Mouse (Mus musculus) layer of hippocampus, postnatal 36 days (tissue): ENCODE results near the gene Kif26b. TPM values are rescaled to one million over a fixed set of nuclear protein-coding genes. Genes with fewer than 3 reads are reported as not detected.

Experiments used
- DNase-seq, 2 experiments: peaks; one replicate each; pipeline ENCODE4 v3.0.0; 2022
- total RNA-seq, 2 experiments: library from RNA; stranded (reverse); gene quantifications; 2 replicates each; pipeline ENCODE4 v1.2.3; 2021

The Kif26b gene
- total RNA-seq, 2 experiments from 2014 or later = 22.6 to 27.1 TPM

DNA sequence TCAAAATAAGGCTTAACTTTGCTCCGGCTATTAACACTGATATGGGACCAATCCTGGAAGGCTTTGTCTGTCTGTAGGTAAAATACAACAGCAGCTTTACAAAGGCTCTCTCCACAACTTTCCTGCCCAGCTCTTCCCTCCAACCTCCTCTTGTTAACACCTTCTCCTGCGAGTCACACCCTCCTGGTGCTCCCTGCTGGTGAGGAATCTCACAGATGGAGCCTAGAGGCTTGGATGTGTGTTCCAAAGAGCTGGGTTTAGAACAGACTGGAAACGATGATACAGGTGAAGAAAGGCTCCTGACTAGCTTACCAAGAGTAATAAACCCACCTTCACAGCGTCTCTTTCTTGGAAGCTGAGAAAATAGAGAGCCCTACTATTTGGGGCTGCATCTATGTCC is 400.6 kb downstream of the Kif26b start:
- DNase-seq = no peak

DNA sequence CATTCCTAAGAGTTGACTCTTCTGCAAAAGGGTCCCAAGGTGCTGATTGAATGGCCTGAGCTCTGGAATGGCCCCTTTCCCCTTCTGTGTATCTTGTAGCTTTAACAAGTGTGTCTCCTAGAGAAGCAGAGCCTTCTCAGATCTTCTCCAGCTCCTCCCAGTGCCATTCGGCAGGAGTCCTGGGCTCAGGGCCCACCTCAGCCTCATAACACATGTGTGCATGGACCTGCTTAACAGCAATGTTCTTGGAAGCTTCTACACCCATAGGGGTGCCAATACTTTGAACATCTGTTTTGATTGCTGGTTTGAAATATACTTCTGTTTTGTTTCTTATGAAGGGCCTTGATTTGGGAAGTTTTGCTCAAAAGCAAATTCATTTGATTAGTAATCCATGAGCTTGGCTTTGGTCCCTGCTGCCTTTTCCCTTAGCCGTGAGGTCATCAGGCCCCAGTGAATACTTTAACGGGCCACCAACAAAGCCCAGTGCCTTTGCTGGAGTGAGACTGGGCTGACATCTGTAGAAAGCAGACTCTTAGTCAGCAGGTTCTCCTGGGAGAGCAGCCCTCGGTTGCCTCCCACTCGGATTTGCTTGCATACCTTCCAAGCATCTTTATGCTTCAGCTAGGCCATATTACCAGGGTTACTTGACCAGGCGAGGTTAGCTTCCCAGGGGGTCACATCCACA is 405.2 kb downstream of the Kif26b start:
- DNase-seq = no peak

DNA sequence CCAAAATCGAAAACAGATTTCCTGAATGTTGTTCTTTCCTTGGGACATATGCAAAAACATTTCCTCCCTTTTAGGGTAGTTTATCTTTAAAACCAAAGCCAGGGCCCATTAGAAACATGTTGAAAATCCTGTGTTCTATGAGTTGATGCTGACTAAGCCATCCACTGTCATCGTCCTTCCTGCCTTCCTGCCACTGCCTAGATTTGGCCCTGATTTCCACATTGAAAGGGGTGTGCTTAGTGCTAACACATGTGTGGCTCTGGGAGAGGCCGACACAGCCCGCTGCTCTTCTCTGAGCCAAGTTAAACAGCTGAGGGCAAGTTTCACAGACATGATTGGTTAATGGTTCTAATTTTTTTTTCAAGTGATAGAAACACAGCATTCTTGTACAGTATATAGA is 407.5 kb downstream of the Kif26b start:
- DNase-seq = no peak

DNA sequence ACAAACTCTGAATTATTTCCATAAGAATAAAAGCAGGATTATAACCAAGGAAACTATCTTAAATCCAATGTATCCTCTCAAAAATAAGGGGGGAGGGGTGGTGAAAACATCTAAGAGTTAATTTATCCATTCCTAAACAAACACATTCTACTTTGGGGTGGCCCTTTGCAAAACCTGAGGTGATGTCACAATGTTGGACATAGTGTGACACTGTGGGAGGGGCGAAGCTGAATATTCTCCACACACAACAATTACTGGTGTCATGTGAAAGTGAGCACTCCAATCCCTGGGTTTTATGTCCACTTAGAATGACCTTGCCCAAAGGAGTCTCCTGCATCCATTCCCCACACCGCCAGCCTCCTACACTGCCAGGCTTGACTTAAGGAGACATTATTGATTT is 408.1 kb downstream of the Kif26b start:
- no peak for DNase-seq

GRCm38 (mm10) chr1:178940353-178940752 is 411.4 kb downstream of the Kif26b start:
- DNase-seq = no peak

DNA sequence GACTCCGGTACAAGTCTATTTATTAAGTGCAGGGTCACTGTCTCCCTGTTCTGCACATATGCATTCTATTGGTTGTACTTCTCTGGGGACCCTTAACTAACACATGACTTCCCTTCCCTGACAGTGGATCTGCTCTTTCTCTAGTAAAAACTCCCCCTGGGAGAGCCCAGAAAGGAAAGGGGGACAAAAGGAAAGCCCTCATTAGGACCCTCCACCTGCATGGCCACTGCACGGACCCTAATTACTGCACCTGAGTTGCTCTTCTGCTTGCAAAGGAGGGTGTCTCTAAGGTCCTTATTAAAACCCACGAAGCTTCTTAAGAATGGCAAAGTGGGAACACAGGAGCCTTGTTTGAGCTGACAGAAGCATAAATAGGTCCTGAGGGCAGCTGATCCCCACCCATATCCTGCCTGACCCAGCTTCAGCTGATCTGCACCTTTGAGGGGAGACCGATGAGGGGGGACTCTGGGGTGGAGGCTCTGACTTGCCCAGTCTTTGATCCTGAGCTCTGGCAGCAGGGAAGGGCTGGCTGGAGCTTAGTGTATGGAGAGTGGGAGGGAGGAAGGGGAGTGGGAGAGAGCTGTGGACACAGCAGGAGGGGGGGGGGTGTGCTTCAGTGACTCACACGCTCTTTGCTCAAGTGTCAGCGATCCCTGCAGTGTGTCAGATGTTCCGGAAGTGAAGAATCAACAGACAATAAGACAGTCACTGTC is 413.5 kb downstream of the Kif26b start:
- DNase-seq = no peak

DNA sequence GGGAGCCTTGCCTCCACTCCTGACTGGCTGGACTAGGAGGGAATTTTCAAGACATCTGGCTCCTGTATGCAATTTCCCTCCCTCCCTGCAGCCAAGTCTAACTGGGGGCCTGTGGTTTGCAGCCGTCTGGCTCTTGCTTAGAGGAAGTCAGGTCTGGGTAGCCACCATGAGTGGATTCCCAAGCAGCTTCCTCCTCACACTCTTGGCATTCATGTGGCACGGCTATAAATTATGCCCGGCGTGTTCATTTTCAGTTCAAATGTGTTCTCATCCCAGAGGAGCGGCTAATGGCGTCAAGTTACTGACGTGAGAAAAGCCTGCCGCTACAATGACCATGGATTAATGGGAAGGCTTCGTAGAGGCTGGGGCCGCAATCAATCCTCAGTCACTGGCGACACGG is 424.0 kb downstream of the Kif26b start:
- DNase-seq = no peak

DNA sequence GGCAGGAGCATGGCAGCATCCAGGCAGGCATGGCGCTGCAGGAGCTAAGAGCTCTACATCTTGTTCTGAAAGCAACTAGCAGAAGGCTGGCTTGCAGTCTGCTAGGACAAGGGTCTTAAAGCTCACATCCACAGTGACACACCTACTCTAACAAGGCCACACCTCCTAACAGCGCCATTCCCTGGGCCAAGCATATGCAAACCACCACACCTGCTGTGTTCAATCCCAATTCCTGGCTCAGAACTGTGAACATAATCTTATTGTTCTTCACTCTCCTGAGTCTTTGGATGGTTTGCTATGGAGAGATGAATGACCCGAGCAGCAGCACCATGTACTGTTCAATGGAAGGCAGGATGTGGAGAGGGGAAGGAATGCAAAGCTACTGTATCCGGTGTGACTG is 429.7 kb downstream of the Kif26b start:
- no peak for DNase-seq

- DNase-seq = peak; percentile 71 to 72
These were observed 431.2 kb downstream of the Kif26b start for GRCm38 (mm10) chr1:178960015-178960559.

- no peak for DNase-seq
These were observed 432.7 kb downstream of the Kif26b start for GRCm38 (mm10) chr1:178961661-178962060.

DNA sequence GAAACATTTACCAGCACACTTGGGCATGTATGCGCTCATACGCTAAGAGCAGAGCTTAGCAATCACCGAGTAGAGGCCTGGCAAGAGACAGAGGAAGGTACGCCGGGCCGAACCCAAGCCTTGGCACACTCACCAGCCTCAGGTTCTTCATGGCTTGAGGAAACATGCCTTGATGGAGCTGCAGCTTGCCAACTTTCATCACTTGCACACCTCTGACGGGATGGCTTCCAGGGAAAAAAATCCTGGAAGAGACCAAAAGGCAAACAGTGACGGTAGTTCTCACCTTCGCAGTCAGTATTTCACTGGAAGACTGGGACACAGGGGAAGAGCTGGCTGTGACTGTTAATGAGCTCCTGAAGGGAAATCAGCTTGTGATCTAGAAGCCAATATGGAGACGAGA is 443.1 kb downstream of the Kif26b start:
- no peak for DNase-seq

- DNase-seq = no peak
These were observed 449.8 kb downstream of the Kif26b start for GRCm38 (mm10) chr1:178978617-178979245.

DNA sequence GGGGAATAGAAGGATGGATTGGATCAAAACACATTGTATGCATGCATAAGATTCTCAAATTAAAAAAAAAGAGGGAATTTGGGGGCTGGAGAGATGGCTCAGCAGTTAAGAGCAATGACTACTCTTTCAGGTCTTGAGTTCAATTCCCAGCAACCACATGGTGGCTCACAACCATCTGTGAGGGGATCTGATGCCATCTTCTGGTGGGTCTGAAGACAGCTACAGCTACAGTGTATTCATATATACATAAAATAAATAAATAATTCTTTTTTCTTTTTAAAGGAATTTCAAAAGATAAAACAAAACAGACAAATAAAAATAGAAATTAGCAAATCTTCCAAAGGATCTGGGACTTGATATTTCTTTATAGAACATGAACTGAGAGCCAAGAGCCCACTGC is 451.3 kb downstream of the Kif26b start:
- DNase-seq = no peak

- DNase-seq = no peak
These were observed 452.7 kb downstream of the Kif26b start for GRCm38 (mm10) chr1:178981641-178982040.

- DNase-seq = no peak
These were observed 459.3 kb downstream of the Kif26b start for GRCm38 (mm10) chr1:178988176-178988575.

Other genes with a start within 250 kb of the Kif26b start
- gene Cox20, start 210.0 kb upstream of the Kif26b start, total RNA-seq = 10 to 100 TPM; 42.9 to 44.0 TPM
- gene Hnrnpu, start 191.3 kb upstream of the Kif26b start, total RNA-seq = 100 to 1,000 TPM; 397 to 425 TPM
- gene Efcab2, start 123.0 kb upstream of the Kif26b start, total RNA-seq = 10 to 100 TPM in 1 of 2 experiments, 1 to 10 TPM in 1; 8.7 to 10.2 TPM